Mouse (Mus musculus): ENCODE results near the gene Ptbp3.

GRCm38 (mm10) chr4:59422808-59423207, 126.4 kb downstream of the Ptbp3 start:
- TF ChIP-seq CTCF (IDR thresholded peaks at IDR 0.05) (no peak), POLR2A (IDR thresholded peaks at IDR 0.05; ENCODE audit: insufficient read depth, low read depth, low read length) (no peak), EP300 (IDR thresholded peaks at IDR 0.05; ENCODE audit: insufficient read depth, low read depth, low read length) (no peak)

Data from heart, adult 2 months (tissue).